8 mouse cellular contexts compared by ENCODE assay signal in the genomic region with DNA sequence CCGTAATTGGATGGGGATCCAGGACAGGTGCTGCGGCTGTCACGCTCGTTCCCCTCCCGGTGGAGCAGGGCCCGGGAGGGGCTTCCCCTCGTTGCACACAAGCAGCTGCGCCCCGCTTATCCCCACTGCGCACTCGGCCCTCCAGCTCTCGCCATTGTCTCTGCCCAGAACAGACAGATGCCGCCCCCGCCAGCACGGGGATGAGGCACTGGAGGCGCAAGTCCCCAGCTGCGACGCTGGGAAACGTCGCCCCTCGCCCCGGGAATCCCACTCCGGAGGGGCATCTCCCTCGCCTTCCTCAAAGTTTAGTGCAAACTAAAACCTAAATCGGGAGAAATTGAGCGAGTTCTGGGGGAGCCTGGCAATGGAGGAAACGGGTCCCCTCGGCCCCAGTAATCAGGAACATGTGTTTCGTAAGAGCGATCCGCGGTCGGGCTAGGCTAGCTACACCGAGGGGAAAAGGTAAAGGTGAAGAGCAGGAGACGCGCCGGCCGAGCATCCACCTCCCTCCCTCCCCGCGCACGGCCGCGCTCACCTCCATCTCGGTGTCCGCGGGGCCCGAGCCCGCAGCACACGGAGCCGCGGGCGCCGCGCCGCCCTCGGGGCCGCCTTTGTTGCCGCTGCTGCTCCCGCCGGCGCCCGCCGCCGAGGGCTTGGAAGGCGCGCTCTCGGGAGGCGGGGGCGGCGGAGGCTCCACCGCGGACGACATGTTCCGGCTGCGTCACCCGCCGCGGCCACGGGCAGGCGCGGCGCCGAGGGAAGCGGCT. TPM values are rescaled to one million over a fixed set of nuclear protein-coding genes. Genes with fewer than 3 reads are reported as not detected.
A peak's percentile ranks its signal among the peaks of the same experiment; 100 is the strongest.
DNase-seq lines count a peak whose midpoint lies in the region; ATAC-seq and TF ChIP-seq lines count a peak whose summit lies in the region.

No protein-coding gene starts in this region.

- no peaks in the 10 kb centered on the region for H3K9me3 ChIP-seq in embryonic facial prominence, embryonic 13.5 days
- no peaks in the 10 kb centered on the region for H3K9me3 ChIP-seq in liver, embryonic 11.5 days (ENCODE audit: control insufficient read depth, low read length)

- no peak for TF ChIP-seq EP300 in heart, adult 2 months (IDR thresholded peaks at IDR 0.05; ENCODE audit: insufficient read depth, low read depth, low read length)

- intact Hi-C loops in heart, adult 2 months (cut with DNase I) = no loop called here

- H3K9ac ChIP-seq in embryonic facial prominence, embryonic 13.5 days = peak overlapping the region; percentile 95
- H3K9ac ChIP-seq in heart, adult 2 months (ENCODE audit: low read depth, low read length) = peak overlapping the region; percentile 99
- H3K9ac ChIP-seq in liver, embryonic 11.5 days (ENCODE audit: low read depth, low read length) = peak overlapping the region; percentile 81

- H3K79me2 ChIP-seq in heart, adult 2 months (replicated peaks; ENCODE audit: control insufficient read depth, insufficient read depth, low read length) = no peaks in the 10 kb centered on the region
- peaks cover 34% of the 10 kb centered on the region for H3K79me2 ChIP-seq in myocyte (ENCODE audit: control insufficient read depth, insufficient read depth)

- no peak for TF ChIP-seq POLR2A in heart, adult 2 months (IDR thresholded peaks at IDR 0.05; ENCODE audit: insufficient read depth, low read depth, low read length)
- peak; percentile 19 for TF ChIP-seq POLR2A in myocyte (IDR thresholded peaks at IDR 0.05; ENCODE audit: insufficient read length, low read depth)

- peak overlapping the region; percentile 86 for H3K4me2 ChIP-seq in embryonic facial prominence, embryonic 13.5 days
- H3K4me2 ChIP-seq in liver, embryonic 11.5 days = peak overlapping the region; percentile 83
- peak overlapping the region; percentile 93 for H3K4me2 ChIP-seq in myocyte (ENCODE audit: low read depth)

- TF ChIP-seq CTCF in heart, adult 2 months (IDR thresholded peaks at IDR 0.05) = no peak; the same call in 1 of the 2 replicates

- H3K36me3 ChIP-seq in embryonic facial prominence, embryonic 13.5 days = peaks cover 18% of the 10 kb centered on the region
- peaks cover 12% of the 10 kb centered on the region for H3K36me3 ChIP-seq in heart, adult 2 months (ENCODE audit: control insufficient read depth, insufficient read depth, low read length)
- H3K36me3 ChIP-seq in liver, embryonic 11.5 days (ENCODE audit: control insufficient read depth, insufficient read depth, low read length) = peaks cover 10% of the 10 kb centered on the region
- H3K36me3 ChIP-seq in myocyte (ENCODE audit: control insufficient read depth, insufficient read depth) = peaks cover 23% of the 10 kb centered on the region
- H3K36me3 ChIP-seq in splenic B cell, adult 2 months (ENCODE audit: control insufficient read depth, insufficient read depth, low read length, poor library complexity, severe bottlenecking) = peaks cover 3% of the 10 kb centered on the region

- WGBS in embryonic facial prominence, embryonic 13.5 days = under 1% methylated on average over 68 of the region's 84 CpGs
- WGBS in heart, adult 2 months = under 1% methylated on average over 70 of the region's 84 CpGs
- WGBS in liver, embryonic 11.5 days = under 1% methylated on average over 72 of the region's 84 CpGs

- peak; percentile 82 for DNase-seq in A20 (ENCODE audit: low read depth, low spot score)
- DNase-seq in adrenal gland, postnatal 4 days (ENCODE audit: low spot score in 2 of 2) = peak; percentile 5 to 30
- DNase-seq in heart, adult 2 months = peak; percentile 50 to 57
- DNase-seq in kidney, adult 9 months = peak; percentile 36
- peak; percentile 68 for DNase-seq in liver, embryonic 11.5 days (ENCODE audit: low spot score)
- DNase-seq in splenic B cell, adult 2 months (ENCODE audit: low read depth, low spot score) = peak; percentile 43

- peak overlapping the region; percentile 99 for H3K27ac ChIP-seq in embryonic facial prominence, embryonic 13.5 days
- peak overlapping the region; percentile 96 for H3K27ac ChIP-seq in heart, adult 2 months
- peak overlapping the region; percentile 99 for H3K27ac ChIP-seq in liver, embryonic 11.5 days (ENCODE audit: low read depth, low read length)

- H3K4me1 ChIP-seq in embryonic facial prominence, embryonic 13.5 days = peaks cover 7% of the 10 kb centered on the region
- peaks cover 5% of the 10 kb centered on the region for H3K4me1 ChIP-seq in heart, adult 2 months (ENCODE audit: control insufficient read depth, insufficient read depth, low read length)
- H3K4me1 ChIP-seq in liver, embryonic 11.5 days (replicated peaks; ENCODE audit: control insufficient read depth, insufficient read depth, low read length) = 0 out of 2 replicates have a peak, but pooled peaks cover 2% of the 10 kb centered on the region

- no peaks in the 10 kb centered on the region for H3K27me3 ChIP-seq in embryonic facial prominence, embryonic 13.5 days
- no peaks in the 10 kb centered on the region for H3K27me3 ChIP-seq in heart, adult 2 months (ENCODE audit: control insufficient read depth, insufficient read depth, low read length)
- no peaks in the 10 kb centered on the region for H3K27me3 ChIP-seq in liver, embryonic 11.5 days (replicated peaks; ENCODE audit: control insufficient read depth, insufficient read depth, low read length)
- no peaks in the 10 kb centered on the region for H3K27me3 ChIP-seq in myocyte (ENCODE audit: control insufficient read depth, insufficient read depth, insufficient read length)
- H3K27me3 ChIP-seq in splenic B cell, adult 2 months (ENCODE audit: control insufficient read depth, insufficient read depth, low read length, poor library complexity, severe bottlenecking) = no peaks in the 10 kb centered on the region

- peak overlapping the region; percentile 89 for H3ac ChIP-seq in myocyte (ENCODE audit: control insufficient read depth, insufficient read length)

- 0 out of 2 replicates have a peak, but pooled peaks have one; percentile 32 for ATAC-seq in embryonic facial prominence, embryonic 13.5 days (ENCODE audit: insufficient number of reproducible peaks, insufficient read depth, low FRiP score, low TSS enrichment, low read depth)
- peak; percentile 65 for ATAC-seq in liver, embryonic 11.5 days (replicated peaks; ENCODE audit: low FRiP score)

- peak overlapping the region; percentile 91 for H3K4me3 ChIP-seq in embryonic facial prominence, embryonic 13.5 days
- peak overlapping the region; percentile 87 for H3K4me3 ChIP-seq in heart, adult 2 months
- peak overlapping the region; percentile 66 for H3K4me3 ChIP-seq in liver, embryonic 11.5 days (ENCODE audit: low read depth, low read length)
- H3K4me3 ChIP-seq in myocyte = peak overlapping the region; percentile 94

TF ChIP-seq in myocyte, 11 proteins besides CTCF, POLR2A, EP300 and RAD21:
- TF ChIP-seq MYOG (IDR thresholded peaks at IDR 0.05; ENCODE audit: control insufficient read depth in 1 of 3, insufficient read depth in 1 of 3, insufficient read length in 2 of 3, low read depth in 2 of 3) (peak; percentile 4 to 74 (median 54)), TCF12 (IDR thresholded peaks at IDR 0.05; ENCODE audit: insufficient read depth, poor library complexity, severe bottlenecking) (no peak), TCF3 (IDR thresholded peaks at IDR 0.05; ENCODE audit: insufficient read length, low read depth) (no peak), MYOD1 (IDR thresholded peaks at IDR 0.05; ENCODE audit: control insufficient read depth in 1 of 3, insufficient read length in 2 of 3, low read depth in 2 of 3) (peak in 2 of 3 experiments; percentile 51 to 77), CEBPB (IDR thresholded peaks at IDR 0.05; ENCODE audit: insufficient read depth, poor library complexity, severe bottlenecking) (no peak), POLR2AphosphoS2 (IDR thresholded peaks at IDR 0.05; ENCODE audit: insufficient read length, low read depth) (no peak)

RNA-seq across cellular contexts. Expression of a gene that starts 0.7 kb away (rescaled TPM):
- 10 to 100 TPM; 84.1 to 86.4 TPM for total RNA-seq in adrenal gland, postnatal 4 days (2021)
- 83.5 and 86.2 TPM in 2 replicates for polyA plus RNA-seq in embryonic facial prominence, embryonic 13.5 days (2015; fragmentation: Nextera tagmentation; extraction: Ambion mirVana)
- total RNA-seq in heart, adult 2 months (2021) = 10 to 100 TPM; 37.9 to 43.5 TPM
- 3.5 and 7.8 TPM in 2 replicates for polyA plus RNA-seq in heart, adult 2 months (2012; rRNA removed)
- polyA plus RNA-seq in liver, embryonic 11.5 days (2014; fragmentation: Nextera tagmentation; extraction: Ambion mirVana) = 92.7 and 108 TPM in 2 replicates
- 13.5 TPM for polyA plus RNA-seq in myocyte (2012; fragmentation: generic; extraction: Trizol)

Comparison
In these comparisons a context has a peak if more than half of its experiments do, and no peak if none do; other contexts are left out.
1. Peak in every context shown above with its lines: DNase-seq, ATAC-seq, H3K4me3 ChIP-seq and H3K27ac ChIP-seq.
2. DNase-seq: peak in every context shown above with its lines; median percentile 82 in A20; 68 in liver, embryonic 11.5 days; 54 in heart, adult 2 months; 43 in splenic B cell, adult 2 months; 36 in kidney, adult 9 months; 18 in adrenal gland, postnatal 4 days.